Mouse (Mus musculus): ENCODE results near the gene Dmrta2.

The Dmrta2 gene

GRCm38 (mm10) chr4:109977148-109978067 lies at the start of gene Dmrta2:
TSS of gene Dmrta2 (plus strand) at chr4:109978053.
- in situ Hi-C loops (cut with MboI, MseI) = no loop called here

- in situ Hi-C loops (cut with MboI, MseI) = no loop called here
Measured at GRCm38 (mm10) chr4:109929058-109929457, 48.8 kb upstream of the Dmrta2 start.

GRCm38 (mm10) chr4:109930445-109930844 lies 47.4 kb upstream of the Dmrta2 start:
- in situ Hi-C loops (cut with MboI, MseI) = no loop called here

- in situ Hi-C loops (cut with MboI, MseI) = no loop called here
Measured at GRCm38 (mm10) chr4:109930935-109931334, 46.9 kb upstream of the Dmrta2 start.

- in situ Hi-C loops (cut with MboI, MseI) = no loop called here
Measured at GRCm38 (mm10) chr4:109936557-109936956, 41.3 kb upstream of the Dmrta2 start.

- in situ Hi-C loops (cut with MboI, MseI) = no loop called here
Measured at GRCm38 (mm10) chr4:109939291-109939690, 38.6 kb upstream of the Dmrta2 start.

GRCm38 (mm10) chr4:109945554-109945953 lies 32.3 kb upstream of the Dmrta2 start:
- in situ Hi-C loops (cut with MboI, MseI) = no loop called here

- in situ Hi-C loops (cut with MboI, MseI) = no loop called here
Measured at GRCm38 (mm10) chr4:109949307-109949706, 28.5 kb upstream of the Dmrta2 start.

GRCm38 (mm10) chr4:109953509-109953908 lies 24.3 kb upstream of the Dmrta2 start:
- in situ Hi-C loops (cut with MboI, MseI) = no loop called here

- in situ Hi-C loops (cut with MboI, MseI) = no loop called here
Measured at GRCm38 (mm10) chr4:109960201-109960935, 17.5 kb upstream of the Dmrta2 start.

GRCm38 (mm10) chr4:109963570-109964279 lies 14.1 kb upstream of the Dmrta2 start:
- in situ Hi-C loops (cut with MboI, MseI) = no loop called here

GRCm38 (mm10) chr4:109969561-109969960 lies 8.3 kb upstream of the Dmrta2 start:
- in situ Hi-C loops (cut with MboI, MseI) = no loop called here

GRCm38 (mm10) chr4:109973991-109974654 lies 3.7 kb upstream of the Dmrta2 start:
- in situ Hi-C loops (cut with MboI, MseI) = no loop called here

- in situ Hi-C loops (cut with MboI, MseI) = no loop called here
Measured at GRCm38 (mm10) chr4:109974655-109975380, 3.0 kb upstream of the Dmrta2 start.

GRCm38 (mm10) chr4:109975381-109976240 lies 2.2 kb upstream of the Dmrta2 start:
- in situ Hi-C loops (cut with MboI, MseI) = no loop called here

GRCm38 (mm10) chr4:109976273-109977147 lies 1.3 kb upstream of the Dmrta2 start:
- in situ Hi-C loops (cut with MboI, MseI) = no loop called here

GRCm38 (mm10) chr4:109978068-109978857 lies 410 bp downstream of the Dmrta2 start:
- in situ Hi-C loops (cut with MboI, MseI) = no loop called here

GRCm38 (mm10) chr4:109978858-109979340 lies 1.0 kb downstream of the Dmrta2 start:
- in situ Hi-C loops (cut with MboI, MseI) = no loop called here

All from regulatory T cell (primary cell).